Mouse (Mus musculus) c-Kit-negative CD71-positive TER-119-positive erythroid progenitor cells, embryonic 14.5 days (primary cell): ENCODE measurements around the gene Tor1aip1.

Experiments used
- DNase-seq: peaks from one replicate; pipeline ENCODE4 v3.0.0-alpha.2; 2013; ENCODE audit warnings: low read depth, low spot score

Gene Tor1aip1

DNA sequence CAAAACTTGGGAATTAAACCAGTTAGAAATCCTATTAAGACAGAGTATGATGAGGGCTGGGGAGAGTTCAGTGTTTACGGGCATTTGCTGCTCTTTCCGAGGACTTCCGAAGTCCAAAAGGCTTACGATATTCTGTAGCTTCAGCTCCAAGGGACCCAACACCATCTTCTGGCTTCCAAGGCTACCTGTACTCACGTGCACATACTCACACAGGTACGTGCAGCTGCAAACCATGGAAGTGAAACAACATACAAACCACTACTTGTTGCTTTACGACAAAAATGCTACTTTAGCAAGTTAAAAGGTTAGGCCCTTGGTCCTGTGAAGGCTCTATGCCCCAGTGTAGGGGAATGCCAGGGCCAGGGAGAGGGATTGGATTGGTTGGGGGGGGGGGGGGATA is 2.4 kb downstream of the Tor1aip1 start:
- no peak for DNase-seq

- no peak for DNase-seq
These were observed 7.8 kb downstream of the Tor1aip1 start for GRCm38 (mm10) chr1:156028340-156028975.

- DNase-seq: no peak
These were observed 8.4 kb downstream of the Tor1aip1 start for GRCm38 (mm10) chr1:156027849-156028248.

- DNase-seq: no peak
These were observed 11.3 kb downstream of the Tor1aip1 start for GRCm38 (mm10) chr1:156024831-156025503.

DNA sequence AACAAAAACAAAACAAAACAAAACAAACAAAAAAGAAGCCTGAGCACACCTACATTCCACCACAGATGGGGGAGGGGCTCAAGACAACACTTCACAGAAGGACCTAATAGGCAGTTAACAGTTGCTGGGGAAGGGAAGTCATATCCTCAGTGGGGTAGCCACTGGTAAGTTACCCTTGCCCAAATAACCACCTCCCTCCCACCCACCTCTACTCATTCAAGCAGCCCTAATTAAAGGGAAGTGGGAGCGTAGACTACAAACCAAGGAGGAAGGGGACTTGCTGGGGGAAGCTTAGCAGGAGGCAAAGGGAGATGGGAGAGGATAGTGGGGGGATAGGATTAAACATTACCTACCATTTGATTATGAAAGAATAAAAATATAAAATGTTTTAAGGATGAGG is 15.9 kb downstream of the Tor1aip1 start:
- no peak for DNase-seq

- DNase-seq: no peak
These were observed 16.5 kb downstream of the Tor1aip1 start for GRCm38 (mm10) chr1:156019800-156020199.

- DNase-seq: no peak
These were observed 27.3 kb downstream of the Tor1aip1 start for GRCm38 (mm10) chr1:156009003-156009402.

GRCm38 (mm10) chr1:156005906-156006305 is 30.4 kb downstream of the Tor1aip1 start:
- no peak for DNase-seq

DNA sequence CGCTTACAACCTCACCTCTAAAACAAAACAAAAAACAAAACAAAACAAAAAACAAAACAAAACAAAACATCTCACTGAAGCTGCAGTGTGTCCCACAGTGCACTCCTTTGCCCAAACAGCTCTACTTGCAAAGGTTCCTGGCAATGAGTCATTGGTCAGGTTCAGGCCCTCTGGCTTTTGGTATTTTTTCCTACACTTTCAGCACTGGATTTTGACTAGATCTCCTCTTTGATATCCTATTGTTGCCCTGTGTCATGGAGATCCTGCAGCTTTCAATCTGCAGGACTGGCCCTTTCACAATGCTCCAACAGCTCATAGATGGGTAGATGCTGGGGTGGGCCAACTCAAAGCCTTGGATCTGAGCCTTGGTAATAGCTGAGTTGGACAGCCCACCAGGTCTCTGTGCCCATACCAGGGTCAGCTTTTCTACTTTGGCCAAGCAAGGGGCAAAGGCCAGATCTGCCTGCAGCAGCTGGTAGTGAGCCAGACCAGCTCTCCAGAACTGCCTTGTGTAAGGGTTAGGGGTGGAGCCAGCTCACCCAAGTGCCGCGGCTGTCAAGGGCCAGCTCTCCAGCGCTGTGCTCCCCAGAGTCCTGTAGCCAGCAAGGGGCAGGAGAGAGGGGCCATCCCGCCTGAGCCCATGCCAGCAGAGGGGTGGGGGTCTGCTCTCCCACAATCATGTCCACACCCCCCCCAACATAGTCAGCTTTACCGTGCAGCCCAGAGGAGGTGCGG is 32.9 kb downstream of the Tor1aip1 start:
- no peak for DNase-seq

- no peak for DNase-seq
These were observed 33.9 kb downstream of the Tor1aip1 start for GRCm38 (mm10) chr1:156002366-156002765.

- DNase-seq: no peak
These were observed 40.7 kb downstream of the Tor1aip1 start for GRCm38 (mm10) chr1:155995612-155996011.

- DNase-seq: no peak
These were observed 41.8 kb downstream of the Tor1aip1 start for GRCm38 (mm10) chr1:155994524-155994923.

DNA sequence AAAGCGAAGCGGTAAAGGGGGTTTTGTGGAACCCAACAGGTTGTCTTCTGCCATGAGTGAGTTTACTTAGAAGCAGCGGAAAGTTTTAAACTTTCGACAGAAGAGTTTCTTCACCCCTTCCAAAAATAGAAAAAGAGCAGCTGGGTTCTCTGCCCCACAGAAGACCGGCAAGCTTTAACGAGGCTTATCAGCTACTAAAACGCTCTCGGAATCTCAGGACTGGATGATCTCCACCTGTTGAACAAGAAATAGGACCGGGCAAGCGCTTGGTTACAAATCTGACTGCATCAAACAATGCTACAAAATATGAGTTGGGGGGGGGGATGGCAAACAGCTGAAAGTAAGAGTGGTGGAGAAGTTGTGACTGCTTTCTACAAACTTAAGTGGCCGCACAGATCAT is 45.9 kb downstream of the Tor1aip1 start:
- DNase-seq: no peak

DNA sequence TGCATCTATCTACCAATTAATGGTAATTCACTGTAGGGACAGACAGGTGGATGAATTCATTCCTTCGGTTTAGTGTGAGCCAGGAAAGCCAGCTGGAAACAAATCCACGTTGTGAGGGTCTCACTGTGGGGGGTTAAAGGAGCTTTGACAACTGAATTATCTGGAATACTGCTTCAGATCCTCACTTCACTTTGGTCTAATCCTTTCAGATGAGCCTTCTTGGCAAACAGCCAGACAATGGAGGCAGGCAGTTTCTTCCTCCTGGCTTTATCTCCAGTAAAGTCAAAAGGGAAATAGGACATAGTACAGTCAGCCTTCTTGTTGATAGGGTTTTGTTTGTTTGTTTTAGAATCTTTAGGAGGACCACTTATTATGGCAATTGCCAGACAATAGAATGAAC is 46.9 kb downstream of the Tor1aip1 start:
- no peak for DNase-seq

DNA sequence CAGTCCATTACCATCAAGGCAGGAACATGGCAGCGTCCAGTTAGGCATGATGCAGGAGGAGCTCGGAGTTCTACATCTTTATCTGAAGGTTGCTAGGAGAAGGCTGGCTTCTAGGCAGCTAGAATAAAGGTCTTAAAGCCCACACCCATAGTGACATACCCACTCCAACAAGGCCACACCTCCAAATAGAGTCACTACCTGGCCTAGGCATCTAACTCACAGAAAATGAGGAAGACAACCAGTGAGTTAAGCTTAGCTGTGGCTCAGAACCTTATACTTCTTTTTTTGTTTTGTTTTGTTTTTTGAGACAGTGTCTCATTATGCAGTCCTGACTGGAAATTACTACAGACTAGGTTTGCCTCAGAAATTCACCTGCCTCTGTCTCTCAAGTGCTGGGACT is 48.7 kb downstream of the Tor1aip1 start:
- no peak for DNase-seq

GRCm38 (mm10) chr1:155974931-155975330 is 61.3 kb downstream of the Tor1aip1 start:
- peak; percentile 20 for DNase-seq

DNA sequence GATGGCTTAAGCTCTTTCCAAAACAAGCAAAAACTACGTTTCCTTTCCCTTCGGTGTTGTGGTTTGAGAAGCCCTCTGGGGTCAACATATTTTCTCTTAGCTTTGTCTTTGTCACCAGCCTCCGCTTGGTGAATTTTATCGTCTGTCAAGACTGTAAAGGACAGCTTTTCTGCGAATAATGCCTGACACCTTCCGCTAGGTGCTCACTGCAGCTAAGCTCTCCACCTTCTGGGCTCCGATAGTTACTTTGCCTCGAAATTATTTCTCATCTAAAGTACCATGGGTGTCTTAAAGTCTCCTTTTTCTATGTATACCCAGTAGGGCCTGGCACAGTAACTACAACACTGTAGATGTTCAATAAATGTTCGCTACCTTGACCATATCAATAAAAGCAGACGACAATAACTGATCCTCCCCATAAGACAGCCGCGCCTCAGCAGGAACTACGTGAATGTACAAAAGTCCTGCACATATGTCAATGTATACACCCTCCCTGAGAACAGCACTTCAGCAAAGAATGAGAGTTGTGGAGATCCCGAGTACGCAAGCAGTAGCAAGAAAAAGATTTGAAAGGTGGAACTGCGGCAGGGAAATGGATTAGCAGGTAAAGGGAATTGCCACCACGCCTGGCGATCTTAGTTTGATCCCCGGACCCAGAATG is 62.4 kb downstream of the Tor1aip1 start:
- DNase-seq: peak; percentile 32

DNA sequence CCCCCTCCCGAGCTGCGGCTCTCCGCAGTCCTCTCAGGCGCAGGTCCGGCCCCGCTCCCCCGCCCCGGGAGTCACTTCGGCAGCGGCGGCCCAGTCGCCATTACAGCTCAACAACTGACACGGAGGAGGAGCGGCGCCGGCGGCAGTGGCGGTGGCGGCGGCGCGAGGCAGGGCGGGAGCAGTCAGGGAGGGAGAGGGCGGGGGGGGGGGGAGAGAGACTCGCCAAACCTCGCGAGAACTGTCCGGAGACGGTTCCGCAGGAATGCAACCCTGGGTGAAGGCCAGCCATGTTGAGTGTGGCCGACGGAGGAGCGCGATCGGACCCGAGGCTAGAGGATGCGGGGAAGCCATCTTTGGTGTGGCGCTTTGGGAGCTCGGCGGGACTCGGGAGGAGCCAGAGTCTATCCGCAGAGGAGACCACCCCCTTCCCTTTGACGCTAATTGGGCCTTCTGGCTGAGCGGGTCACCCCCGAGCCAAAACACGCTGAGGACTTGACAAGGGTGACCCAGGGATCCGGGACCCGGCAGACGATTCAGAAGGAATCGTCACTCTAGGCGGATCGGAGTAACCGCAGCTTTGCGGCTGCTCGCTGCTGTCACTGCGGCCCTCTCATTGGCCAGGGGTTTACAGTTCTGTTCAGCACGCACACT is 63.1 kb downstream of the Tor1aip1 start, which contains the start of gene Cep350:
Gene Cep350, minus strand, starts transcription at position 188 of the 651 bp plus-strand sequence.
- peak; percentile 96 for DNase-seq

DNA sequence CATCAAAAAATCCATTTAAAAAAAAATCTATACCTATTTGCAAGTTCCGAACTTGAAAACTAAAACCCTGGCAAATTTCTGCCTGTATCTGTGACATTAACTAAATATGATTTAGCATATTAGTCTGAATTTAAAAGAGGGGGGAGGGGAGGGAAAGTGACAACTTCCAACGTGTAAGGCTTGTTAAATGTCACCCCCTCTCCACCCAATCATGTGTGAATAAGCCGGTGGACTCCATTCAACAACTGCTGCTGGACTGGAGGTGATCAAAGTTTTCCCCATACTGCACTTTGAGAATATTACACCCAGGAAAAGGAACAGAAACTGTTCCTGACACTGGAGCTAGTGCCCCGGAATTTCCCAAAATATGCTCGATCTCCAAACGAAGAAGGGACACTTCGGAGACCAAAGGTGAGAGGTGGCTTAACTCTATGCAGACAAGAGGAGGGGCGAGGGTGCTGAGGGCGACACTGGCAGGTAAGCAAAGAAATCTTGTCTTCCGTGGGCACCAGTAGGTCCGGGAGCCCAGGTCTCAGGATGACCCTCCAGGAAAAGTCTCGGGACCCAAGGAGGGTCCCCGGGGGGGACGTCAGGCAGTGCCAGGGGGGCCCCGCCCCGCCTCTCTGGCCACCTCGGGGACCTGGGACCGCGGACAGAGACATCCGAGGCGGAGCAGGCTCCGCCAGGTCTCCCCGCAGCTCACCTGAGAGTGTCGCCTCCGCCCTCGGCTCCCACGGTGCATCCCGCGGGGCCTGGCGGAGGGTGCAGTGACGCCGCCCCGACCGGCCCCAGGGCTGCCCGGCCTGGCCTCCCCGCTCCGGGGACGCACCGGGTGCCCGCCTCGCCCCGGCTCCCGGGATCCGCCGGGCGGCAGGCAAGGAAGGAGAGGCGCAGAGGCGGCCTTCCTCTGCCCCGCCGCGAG is 63.9 kb downstream of the Tor1aip1 start:
- peak; percentile 31 for DNase-seq
